Mouse (Mus musculus): ENCODE results near the gene Disc1.

Disc1 gene

GRCm38 (mm10) chr8:125306665-125307064, 252.7 kb downstream of the Disc1 start:
- DNase-seq (ENCODE audit: low spot score in 2 of 2) = no peak

GRCm38 (mm10) chr8:125309985-125310384, 256.0 kb downstream of the Disc1 start:
- DNase-seq (ENCODE audit: low spot score in 2 of 2) = no peak
